Mouse (Mus musculus) heart, embryonic 10.5 days (tissue): ENCODE measurements around the gene Eln. TPM values are rescaled to one million over a fixed set of nuclear protein-coding genes. Genes with fewer than 3 reads are reported as not detected.
A peak's percentile ranks its signal among the peaks of the same experiment; 100 is the strongest.

ENCODE experiments used
- DNase-seq: peaks from one replicate; pipeline ENCODE4 v3.0.0-alpha.2; 2017; ENCODE audit warnings: low spot score
- H3K27ac ChIP-seq: fragments of 300-500 bp; sonication (generic); 2 replicates; pipeline ENCODE4 v1.5.1; 2016; ENCODE audit warnings: mild to moderate bottlenecking
- H3K27me3 ChIP-seq: fragments of 300-500 bp; sonication (generic); 2 replicates; pipeline ENCODE4 v1.6.1; 2016; ENCODE audit warnings: mild to moderate bottlenecking; ENCODE audit not compliant: poor library complexity, insufficient read depth, severe bottlenecking
- H3K36me3 ChIP-seq: fragments of 300-500 bp; sonication (generic); 2 replicates; pipeline ENCODE4 v1.6.1; 2016; ENCODE audit warnings: mild to moderate bottlenecking, moderate library complexity
- H3K4me1 ChIP-seq: fragments of 300-500 bp; sonication (generic); 2 replicates; pipeline ENCODE4 v1.6.1; 2016; ENCODE audit warnings: mild to moderate bottlenecking
- H3K4me3 ChIP-seq: fragments of 300-500 bp; sonication (generic); 2 replicates; pipeline ENCODE4 v1.5.1; 2016; ENCODE audit warnings: mild to moderate bottlenecking, moderate library complexity
- H3K9me3 ChIP-seq: fragments of 300-500 bp; sonication (generic); 2 replicates; pipeline ENCODE4 v1.6.1; 2016; ENCODE audit warnings: mild to moderate bottlenecking, moderate library complexity
- WGBS: fragments of 180-500 bp; shearing (Covaris S2); methylation state at CpG from one replicate; pipeline ENCODE4 v1.1.7; 2016; 5-methylcytosine and 5-hydroxymethylcytosine counted together
- polyA plus RNA-seq: library from polyadenylated mRNA; unstranded; fragments of >200 nt; fragmentation: Nextera tagmentation; extraction: Ambion mirVana; gene quantifications from 2 replicates; pipeline ENCODE4 v1.2.1, GENCODE M21; 2016

Gene Eln
- polyA plus RNA-seq, 1 experiment from 2014 or later, result 8.0 TPM

DNA sequence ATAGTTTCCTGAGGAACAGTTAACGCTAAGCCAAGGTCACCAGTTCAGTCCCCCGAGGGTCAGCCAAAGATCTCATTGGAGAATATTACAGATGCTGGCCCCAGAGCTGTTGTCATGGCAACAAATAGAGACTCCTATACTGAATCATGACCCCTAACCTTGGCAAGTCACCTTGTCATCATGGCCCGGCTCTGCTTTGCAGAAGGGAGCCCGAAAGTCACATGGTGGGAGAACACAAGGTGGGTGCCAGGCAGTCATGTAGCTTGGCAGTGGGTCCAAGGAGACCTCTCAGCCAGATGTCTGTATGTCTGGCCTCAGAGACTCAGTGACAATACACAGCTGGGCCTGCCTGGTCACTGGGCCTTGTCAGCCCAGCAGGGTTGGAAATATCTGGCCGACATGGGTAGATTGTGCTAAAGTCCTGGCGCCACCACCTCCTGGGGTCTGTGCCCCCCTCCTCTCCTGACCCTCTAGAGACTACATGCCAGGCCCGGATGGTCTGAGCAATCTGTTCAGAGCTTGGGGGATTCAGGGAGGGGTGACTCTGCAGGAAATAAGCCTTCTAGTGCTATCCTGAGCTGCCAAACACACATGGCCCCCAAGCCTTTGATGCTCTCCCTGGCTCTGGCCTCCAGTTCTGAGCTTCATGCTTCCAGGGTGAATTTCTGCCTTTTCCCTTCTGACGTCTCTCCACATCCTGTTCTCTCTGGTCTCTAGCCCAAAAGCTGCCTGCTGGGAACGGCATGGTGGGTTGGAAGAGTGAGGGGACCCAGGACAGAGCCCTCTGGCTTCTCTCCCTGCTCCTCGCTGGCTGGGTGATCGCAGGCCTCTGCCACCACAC lies 6.4 kb downstream of the Eln start:
- no peak for DNase-seq
- H3K9me3 ChIP-seq, result no peaks in the 10 kb centered on the region
- WGBS, result 61% methylated on average over 11 of the region's 11 CpGs
- H3K4me3 ChIP-seq, result no peak overlapping the region
- 0 out of 2 replicates have a peak overlapping the region, but pooled peaks have one; percentile 0 for H3K27ac ChIP-seq
- H3K36me3 ChIP-seq, result no peaks in the 10 kb centered on the region
- H3K27me3 ChIP-seq, result peaks cover 47% of the 10 kb centered on the region
- H3K4me1 ChIP-seq, result peaks cover 20% of the 10 kb centered on the region

DNA sequence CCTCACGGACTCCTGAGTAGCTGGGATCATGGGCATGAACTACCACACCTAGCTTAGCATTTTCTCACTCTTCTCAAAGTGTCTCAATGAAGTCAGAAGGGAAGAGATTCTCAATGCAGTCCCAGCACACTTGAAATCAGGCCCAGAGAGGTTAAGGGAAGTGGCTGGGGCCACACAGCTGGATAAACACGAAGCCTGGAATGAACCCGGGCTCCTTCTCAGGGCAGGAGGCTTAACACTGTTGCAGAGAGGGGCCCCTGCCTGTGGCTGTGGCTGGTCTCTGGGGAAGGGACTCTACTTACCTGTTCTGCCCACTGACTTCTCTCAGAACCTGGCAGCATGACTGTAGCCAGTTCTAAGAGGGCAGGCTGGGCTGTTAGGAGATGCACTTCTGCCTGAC lies 7.2 kb downstream of the Eln start:
- Histone ChIP-seq H3K4me1 (peaks cover 22% of the 10 kb centered on the region), H3K9me3 (no peaks in the 10 kb centered on the region), H3K27me3 (peaks cover 39% of the 10 kb centered on the region), H3K4me3 (no peak overlapping the region), H3K36me3 (no peaks in the 10 kb centered on the region), H3K27ac (no peak overlapping the region)
- 53% methylated on average over 3 of the region's 3 CpGs for WGBS
- no peak for DNase-seq

DNA sequence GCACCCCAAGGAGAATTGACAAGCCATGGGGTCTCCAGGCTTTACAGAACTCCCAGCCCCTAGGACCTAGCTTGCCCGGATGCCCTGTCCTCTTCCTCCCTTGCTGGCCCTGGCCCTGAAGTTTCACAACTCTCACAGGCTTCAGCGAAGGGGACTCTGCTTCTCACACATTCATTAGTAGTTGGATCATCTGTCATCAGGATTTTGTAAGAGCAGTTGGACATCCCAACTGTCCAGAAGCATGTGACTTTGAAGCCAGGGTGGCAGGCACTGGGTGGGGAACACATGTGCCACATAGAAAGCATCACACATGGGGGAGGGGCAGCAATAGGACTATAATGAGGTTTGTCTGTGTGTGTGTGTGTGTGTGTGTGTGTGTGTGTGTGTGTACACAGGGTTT lies 12.2 kb downstream of the Eln start:
- Histone ChIP-seq H3K27me3 (no peaks in the 10 kb centered on the region), H3K27ac (no peak overlapping the region), H3K9me3 (no peaks in the 10 kb centered on the region), H3K4me1 (peaks cover 3% of the 10 kb centered on the region; the same call in 1 of the 2 replicates), H3K36me3 (no peaks in the 10 kb centered on the region), H3K4me3 (no peak overlapping the region)
- WGBS, result 59% methylated on average over 2 of the region's 2 CpGs
- no peak for DNase-seq

DNA sequence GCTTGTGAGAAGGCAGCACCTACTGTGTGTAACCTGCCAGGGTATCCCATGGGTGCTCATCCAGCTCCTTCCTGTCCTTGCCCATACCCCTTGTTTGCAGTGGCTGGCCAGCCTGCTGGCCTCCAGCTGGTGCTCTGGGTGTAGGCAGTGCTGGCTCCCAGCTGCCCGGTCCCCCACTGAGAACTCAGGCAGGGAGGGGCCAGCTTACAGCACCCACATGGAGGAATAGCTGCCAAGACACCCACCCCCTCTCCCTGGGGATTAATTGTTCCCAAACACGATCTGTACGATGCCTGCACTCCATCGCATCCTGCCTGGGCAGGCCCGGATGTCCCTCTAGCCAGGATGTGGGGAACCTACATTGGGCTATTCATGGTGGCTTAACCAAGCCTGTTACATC lies 13.1 kb downstream of the Eln start:
- H3K9me3 ChIP-seq, result no peaks in the 10 kb centered on the region
- no peaks in the 10 kb centered on the region for H3K36me3 ChIP-seq
- H3K27ac ChIP-seq, result no peak overlapping the region
- no peak overlapping the region for H3K4me3 ChIP-seq
- WGBS, result 73% methylated on average over 5 of the region's 5 CpGs
- DNase-seq, result no peak
- no peaks in the 10 kb centered on the region for H3K27me3 ChIP-seq
- H3K4me1 ChIP-seq, result peaks cover 3% of the 10 kb centered on the region; the same call in 1 of the 2 replicates

DNA sequence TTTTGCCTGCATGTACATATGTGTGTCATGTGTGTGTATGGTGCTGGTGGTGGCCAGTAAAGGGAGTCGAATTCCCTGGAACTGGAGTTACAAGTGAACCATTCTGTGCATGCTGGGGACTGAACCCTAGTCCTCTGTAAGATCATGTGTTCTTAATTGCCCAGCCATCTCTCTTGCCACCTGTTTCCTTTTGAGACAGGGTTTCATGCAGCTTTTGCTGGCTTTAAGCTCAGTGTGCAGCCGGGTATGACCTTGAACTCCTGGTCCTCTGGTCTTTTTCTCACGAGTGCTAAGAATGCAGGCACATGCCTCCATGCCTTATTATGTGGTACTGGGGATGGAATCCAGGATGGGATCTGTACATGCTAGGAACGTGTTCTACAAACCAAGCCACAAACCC lies 13.9 kb downstream of the Eln start:
- Histone ChIP-seq H3K36me3 (no peaks in the 10 kb centered on the region), H3K27ac (no peak overlapping the region), H3K4me3 (no peak overlapping the region), H3K9me3 (no peaks in the 10 kb centered on the region), H3K4me1 (peaks cover 3% of the 10 kb centered on the region; the same call in 1 of the 2 replicates), H3K27me3 (no peaks in the 10 kb centered on the region)
- 67% methylated on average over 4 of the region's 4 CpGs for WGBS
- DNase-seq, result no peak

DNA sequence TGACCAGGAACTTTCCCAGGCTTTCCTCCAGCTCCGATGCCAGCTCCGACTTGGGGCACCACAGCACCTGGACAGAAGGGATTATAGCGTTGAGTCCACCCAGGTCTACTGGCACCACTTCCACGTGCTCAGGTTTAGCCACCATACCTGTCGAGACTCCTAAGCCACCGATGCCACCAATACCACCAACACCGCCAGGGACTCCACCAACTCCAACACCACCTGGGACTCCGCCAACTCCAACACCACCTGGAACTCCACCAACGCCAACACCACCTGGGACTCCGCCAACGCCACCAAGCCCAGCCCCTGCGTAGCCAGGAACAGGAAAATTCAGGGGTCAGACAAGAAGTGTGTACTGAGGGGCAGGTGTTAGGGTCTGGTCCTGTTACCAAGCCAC lies 18.0 kb downstream of the Eln start:
- Histone ChIP-seq H3K4me1 (no peaks in the 10 kb centered on the region), H3K36me3 (no peaks in the 10 kb centered on the region), H3K9me3 (no peaks in the 10 kb centered on the region), H3K4me3 (no peak overlapping the region), H3K27me3 (no peaks in the 10 kb centered on the region), H3K27ac (no peak overlapping the region)
- no peak for DNase-seq
- 82% methylated on average over 12 of the region's 12 CpGs for WGBS

DNA sequence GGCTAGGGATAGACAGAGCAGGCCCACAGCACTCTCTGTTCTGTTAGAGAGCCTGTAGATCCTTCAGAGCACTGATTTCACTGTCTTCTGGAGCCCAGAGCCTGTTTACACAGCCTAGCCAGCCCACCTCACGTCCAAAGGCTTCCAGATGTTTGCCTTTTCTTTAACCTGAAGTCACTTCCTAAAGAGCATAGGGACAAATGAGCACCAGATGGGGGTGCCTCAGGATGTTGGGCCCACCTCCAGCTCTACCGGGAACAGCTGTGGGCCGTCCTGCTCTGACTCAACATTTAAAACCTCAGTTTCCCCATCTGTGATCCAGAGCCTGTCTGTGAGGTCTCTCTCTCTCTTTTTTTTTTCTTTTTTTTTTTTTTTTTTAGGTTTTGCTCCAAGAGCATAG lies 18.6 kb downstream of the Eln start:
- no peak for DNase-seq
- no peaks in the 10 kb centered on the region for H3K27me3 ChIP-seq
- H3K9me3 ChIP-seq, result no peaks in the 10 kb centered on the region
- no peaks in the 10 kb centered on the region for H3K36me3 ChIP-seq
- no peak overlapping the region for H3K4me3 ChIP-seq
- no peak overlapping the region for H3K27ac ChIP-seq
- WGBS, result 74% methylated on average over 3 of the region's 3 CpGs
- H3K4me1 ChIP-seq, result no peaks in the 10 kb centered on the region

DNA sequence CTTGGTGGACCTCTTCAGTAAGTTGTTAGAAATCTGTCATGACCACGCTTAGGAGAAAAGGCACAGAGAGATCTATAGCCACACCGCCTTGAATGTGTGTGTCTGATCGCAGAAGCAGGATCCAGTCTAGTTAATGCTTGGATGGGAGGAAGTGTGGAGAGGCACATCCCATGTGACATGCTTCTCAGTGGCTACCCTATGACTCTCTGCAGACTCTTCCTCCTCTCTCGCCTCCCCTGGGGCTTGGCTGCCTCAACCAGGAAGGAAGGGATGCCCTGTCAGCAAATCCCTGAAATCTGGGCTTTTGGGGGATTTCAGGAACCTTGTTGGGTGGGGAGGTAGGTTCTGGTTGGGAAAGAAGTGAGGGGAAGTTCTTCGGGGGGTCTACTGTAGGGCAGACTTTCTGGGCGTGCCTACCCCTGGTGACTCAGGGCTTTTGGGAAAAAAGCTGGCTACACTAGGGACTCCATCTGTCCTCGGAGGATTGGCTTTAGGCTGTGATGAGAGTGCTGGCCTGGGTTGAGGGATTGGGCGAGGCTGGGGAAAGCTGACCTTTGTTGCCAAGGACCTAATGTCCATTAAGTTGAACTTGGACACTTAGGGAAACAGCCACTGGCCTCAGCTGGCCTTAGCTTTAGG lies 20.0 kb downstream of the Eln start:
- no peaks in the 10 kb centered on the region for H3K36me3 ChIP-seq
- H3K4me1 ChIP-seq, result no peaks in the 10 kb centered on the region
- no peaks in the 10 kb centered on the region for H3K9me3 ChIP-seq
- no peak overlapping the region for H3K27ac ChIP-seq
- 72% methylated on average over 8 of the region's 8 CpGs for WGBS
- no peaks in the 10 kb centered on the region for H3K27me3 ChIP-seq
- no peak for DNase-seq
- no peak overlapping the region for H3K4me3 ChIP-seq

DNA sequence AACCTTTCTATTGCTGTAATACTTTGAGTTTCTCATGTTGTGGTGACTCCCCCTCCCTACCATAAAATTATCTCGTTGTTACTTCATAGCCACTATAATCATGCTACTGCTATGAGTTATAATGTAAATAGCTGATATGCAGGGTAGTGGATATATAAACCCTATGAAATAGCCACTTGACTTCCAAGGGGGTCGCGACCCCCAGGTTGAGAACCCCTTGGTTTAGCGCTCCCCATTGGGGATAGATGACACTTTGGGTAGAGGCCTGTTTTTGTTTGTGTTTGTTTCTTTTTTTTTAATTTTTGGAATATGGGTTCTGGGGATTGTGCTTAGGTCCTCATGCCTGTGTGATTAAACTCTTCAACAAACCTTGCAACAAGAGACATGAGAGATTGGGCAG lies 21.8 kb downstream of the Eln start:
- Histone ChIP-seq H3K4me3 (no peak overlapping the region), H3K27ac (no peak overlapping the region), H3K4me1 (no peaks in the 10 kb centered on the region), H3K9me3 (no peaks in the 10 kb centered on the region), H3K36me3 (no peaks in the 10 kb centered on the region), H3K27me3 (peaks cover 15% of the 10 kb centered on the region; the same call in 1 of the 2 replicates)
- no peak for DNase-seq
- WGBS, result 59% methylated on average over 4 of the region's 4 CpGs

DNA sequence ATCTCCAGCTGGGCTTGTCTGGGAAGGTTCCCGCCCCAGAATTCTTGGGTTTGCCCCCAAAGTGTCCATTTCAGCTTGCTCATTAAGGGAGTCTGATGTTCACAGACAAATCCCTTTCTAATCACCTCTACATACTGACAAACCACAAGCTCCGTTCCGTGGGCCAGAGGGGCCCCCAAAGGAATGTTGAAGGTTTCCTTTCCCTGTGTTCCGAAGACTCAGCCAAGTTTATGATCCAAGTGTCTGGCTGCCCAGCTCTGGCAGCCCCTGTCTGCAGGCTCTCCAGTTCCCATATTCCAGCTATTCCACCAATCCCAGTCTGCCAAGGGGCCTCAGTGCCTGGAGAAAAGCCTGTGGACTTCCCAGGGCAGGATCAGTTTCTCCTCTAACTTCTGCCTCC lies 27.1 kb downstream of the Eln start:
- H3K9me3 ChIP-seq, result no peaks in the 10 kb centered on the region
- no peak for DNase-seq
- WGBS, result 56% methylated on average over 4 of the region's 4 CpGs
- no peaks in the 10 kb centered on the region for H3K36me3 ChIP-seq
- no peak overlapping the region for H3K27ac ChIP-seq
- no peak overlapping the region for H3K4me3 ChIP-seq
- H3K27me3 ChIP-seq, result peaks cover 27% of the 10 kb centered on the region
- no peaks in the 10 kb centered on the region for H3K4me1 ChIP-seq

DNA sequence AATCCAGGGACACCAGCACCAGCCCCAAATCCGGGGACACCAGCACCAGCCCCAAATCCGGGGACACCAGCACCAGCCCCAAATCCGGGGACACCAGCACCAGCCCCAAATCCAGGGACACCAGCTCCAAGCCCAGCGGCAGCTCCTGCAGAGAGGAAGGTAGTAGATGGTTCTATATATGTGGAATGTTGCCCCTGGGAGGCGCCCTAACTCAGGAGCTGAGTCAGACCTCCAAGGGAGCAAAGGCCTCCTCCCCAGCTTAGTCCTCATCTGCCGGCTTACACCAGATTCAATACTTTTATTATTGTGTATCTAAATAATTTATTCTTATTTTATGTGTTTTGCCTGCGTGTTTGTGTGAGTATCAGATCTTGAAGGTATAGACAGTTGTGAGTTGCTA lies 36.0 kb downstream of the Eln start:
- H3K36me3 ChIP-seq, result no peaks in the 10 kb centered on the region
- no peak overlapping the region for H3K27ac ChIP-seq
- H3K9me3 ChIP-seq, result no peaks in the 10 kb centered on the region
- WGBS, result 56% methylated on average over 7 of the region's 7 CpGs
- no peak for DNase-seq
- peaks cover 6% of the 10 kb centered on the region for H3K4me1 ChIP-seq
- no peak overlapping the region for H3K4me3 ChIP-seq
- H3K27me3 ChIP-seq, result peaks cover 19% of the 10 kb centered on the region

DNA sequence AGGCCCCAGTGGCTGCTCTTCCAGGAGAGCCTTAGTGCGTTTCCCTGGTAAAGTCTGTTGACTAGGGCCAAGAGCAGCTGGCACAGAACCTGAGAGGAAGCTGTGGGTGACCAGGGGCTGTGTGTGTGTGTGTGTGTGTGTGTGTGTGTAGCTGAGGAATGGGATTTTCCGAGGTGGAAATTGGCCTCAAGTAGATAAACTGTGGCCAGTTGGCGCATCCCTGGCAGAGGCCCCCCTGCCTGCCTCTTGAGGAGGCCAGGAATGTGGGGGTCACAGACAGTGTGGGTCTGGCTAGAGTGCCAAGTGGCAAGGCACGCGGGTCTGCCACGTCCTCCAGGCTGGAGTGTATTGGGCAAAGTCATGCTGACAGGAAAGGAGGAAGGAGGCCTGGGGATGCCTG lies 37.8 kb downstream of the Eln start:
- Histone ChIP-seq H3K27me3 (peaks cover 23% of the 10 kb centered on the region), H3K9me3 (no peaks in the 10 kb centered on the region), H3K4me1 (peaks cover 6% of the 10 kb centered on the region), H3K27ac (no peak overlapping the region), H3K4me3 (no peak overlapping the region), H3K36me3 (no peaks in the 10 kb centered on the region)
- WGBS, result 50% methylated on average over 6 of the region's 6 CpGs
- no peak for DNase-seq

DNA sequence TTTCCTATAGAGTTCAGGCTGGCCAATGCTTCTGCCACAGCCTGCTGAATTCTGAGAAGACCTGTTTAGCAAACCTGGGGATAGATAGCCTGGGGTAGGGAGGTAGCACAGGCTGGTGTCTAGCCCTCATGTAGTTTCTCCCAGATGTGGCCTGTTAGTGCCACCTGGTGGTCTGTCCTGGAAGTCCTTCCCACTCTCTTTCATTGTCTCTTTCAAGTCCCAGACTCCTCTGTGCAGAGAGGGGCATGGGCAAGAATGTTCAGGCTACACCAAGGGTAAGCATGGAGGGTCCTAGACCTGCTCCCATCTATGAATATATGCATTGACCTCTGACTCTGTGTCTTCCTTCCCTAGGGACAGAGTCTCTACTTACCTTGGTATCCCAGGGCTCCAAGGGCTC lies 43.0 kb downstream of the Eln start:
- H3K4me1 ChIP-seq, result peaks cover 2% of the 10 kb centered on the region
- no peak for DNase-seq
- H3K27ac ChIP-seq, result no peak overlapping the region
- no peaks in the 10 kb centered on the region for H3K9me3 ChIP-seq
- H3K27me3 ChIP-seq, result peaks cover 18% of the 10 kb centered on the region
- no peak overlapping the region for H3K4me3 ChIP-seq
- no peaks in the 10 kb centered on the region for H3K36me3 ChIP-seq
